Mouse (Mus musculus) cerebellum, postnatal 36 days (tissue): ENCODE measurements around the gene Ccdc149.

Experiments used
- DNase-seq, 2 experiments: peaks; one replicate each; pipeline ENCODE4 v3.0.0; 2021 to 2022; ENCODE audit warnings: mixed read lengths in 2 of 2

The Ccdc149 gene

DNA sequence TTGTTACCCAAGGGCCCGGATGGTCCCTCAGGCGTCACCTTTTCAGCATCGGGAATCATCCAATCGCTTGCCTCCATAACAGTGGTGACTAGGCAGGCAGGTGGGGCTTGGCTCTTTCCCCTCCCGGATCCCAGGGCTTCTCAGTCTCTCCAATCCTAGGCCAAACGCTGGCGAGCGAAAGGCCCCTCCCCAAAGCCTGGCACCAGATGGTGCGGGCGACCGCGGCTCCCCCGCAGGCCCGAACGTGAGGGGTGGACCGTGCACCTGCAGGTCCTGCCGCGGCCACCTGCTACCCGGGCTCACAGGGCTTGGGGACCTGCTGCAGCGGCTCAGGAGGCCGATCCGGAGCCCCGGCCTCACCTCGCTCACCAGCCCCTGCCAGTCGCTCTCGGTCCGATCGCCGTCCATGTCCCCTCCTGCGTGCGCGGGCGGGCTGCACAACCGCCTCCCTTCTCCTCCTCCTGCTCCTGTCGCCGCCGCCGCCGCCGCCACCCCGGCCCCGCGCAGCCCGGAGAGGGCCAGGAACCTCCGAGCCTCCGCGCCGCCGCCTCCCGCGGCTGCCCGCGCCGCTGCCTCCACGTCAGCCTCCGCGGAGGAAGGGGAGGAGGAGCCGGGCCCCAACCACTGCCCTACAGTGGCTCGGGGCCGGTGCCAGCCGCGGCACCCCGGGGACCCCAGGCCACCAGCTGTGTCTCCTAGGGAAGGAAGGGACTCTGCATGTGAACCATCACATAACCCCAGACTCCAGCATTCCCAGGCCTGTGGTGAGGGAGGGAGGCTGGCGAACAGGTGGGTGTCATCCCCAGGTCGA, at the start of gene Ccdc149:
Ccdc149 (minus strand) TSS at position 531 of the 811 bp plus-strand sequence.
- peak; percentile 83 to 88 for DNase-seq

- DNase-seq, result no peak
Observed at GRCm38 (mm10) chr5:52519921-52520320, 48.6 kb upstream of the Ccdc149 start.

GRCm38 (mm10) chr5:52516072-52516476, 44.8 kb upstream of the Ccdc149 start:
- peak; percentile 13 to 36 for DNase-seq

DNA sequence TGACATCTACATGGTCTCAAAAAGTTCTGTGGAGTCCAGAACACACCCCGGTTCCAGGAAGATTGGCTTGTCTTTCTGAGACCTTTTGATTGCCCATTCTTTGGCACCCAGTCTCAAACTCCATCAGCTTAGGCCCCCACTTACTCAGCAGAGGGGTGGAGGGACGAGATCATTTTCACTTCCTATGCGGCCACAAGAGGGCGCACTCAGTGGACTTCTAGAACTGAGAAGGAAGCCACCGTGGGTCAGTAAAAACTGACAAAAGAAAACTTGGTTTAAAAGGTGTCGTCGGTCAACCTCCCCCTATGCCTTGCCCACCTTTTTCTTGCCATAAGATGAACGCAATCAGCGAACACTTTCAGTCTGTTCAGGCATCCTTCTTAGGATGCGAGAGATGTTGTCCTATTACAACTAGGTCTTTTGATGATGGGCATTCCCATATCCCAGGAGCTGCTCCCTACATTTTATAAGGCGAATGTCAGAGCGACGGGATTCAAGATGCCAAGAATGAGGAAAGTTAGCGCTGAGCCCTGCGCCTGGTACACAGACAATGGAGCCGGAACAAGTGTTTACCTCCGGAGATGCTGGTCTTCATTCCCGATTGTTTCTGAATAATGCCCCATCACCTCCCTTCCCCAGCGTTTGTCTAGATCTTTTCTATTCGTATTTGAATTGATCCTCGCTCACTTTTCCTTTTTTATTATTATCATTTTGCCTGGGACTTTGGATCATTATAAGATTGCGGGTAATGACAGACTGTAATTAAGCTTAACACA, 44.1 kb upstream of the Ccdc149 start:
- peak; percentile 79 to 82 for DNase-seq

DNA sequence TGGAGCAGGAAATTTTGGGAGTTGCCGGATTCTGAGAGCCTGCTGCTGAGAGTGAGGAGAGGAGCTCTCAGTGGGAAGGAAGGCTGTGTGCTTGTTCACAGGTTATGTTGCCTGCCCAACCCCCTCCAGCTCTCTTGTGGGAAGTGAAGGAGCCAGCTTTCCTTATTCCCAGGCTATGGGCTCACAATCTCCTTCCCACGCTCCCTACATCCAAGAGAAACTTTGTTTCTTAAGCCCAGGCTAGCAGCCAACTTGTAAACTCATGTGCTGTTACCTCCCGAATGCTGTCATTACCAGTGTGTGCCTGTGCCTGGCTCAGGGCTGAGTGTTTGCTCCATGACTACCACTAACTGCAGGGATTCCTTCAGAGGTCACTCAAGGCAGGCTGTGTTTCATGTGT, 39.8 kb upstream of the Ccdc149 start:
- no peak for DNase-seq

- DNase-seq, result no peak
Observed at GRCm38 (mm10) chr5:52509416-52509815, 38.1 kb upstream of the Ccdc149 start.

DNA sequence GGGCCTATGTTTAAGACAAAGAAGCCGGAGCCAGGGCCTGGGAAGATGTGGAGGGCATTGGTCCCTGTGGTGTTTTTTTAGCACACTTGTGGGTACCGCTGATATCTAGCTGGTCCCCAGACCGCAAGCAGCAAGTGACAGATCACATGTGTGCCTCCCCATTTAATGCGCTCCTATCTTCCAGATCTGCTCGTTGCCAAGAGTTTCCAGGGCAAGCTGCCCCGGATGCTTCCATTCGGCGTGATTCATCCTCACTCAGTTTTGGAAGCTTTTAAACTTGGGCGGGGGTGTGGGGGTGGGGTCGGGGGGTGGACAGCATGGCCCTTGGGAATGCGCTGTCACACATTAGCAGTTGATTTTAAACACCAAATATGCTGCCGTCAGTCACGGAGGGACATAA, 33.3 kb upstream of the Ccdc149 start:
- DNase-seq, result no peak

- no peak for DNase-seq
Observed at GRCm38 (mm10) chr5:52504148-52504547, 32.8 kb upstream of the Ccdc149 start.

- no peak for DNase-seq
Observed at GRCm38 (mm10) chr5:52495671-52496070, 24.4 kb upstream of the Ccdc149 start.

DNA sequence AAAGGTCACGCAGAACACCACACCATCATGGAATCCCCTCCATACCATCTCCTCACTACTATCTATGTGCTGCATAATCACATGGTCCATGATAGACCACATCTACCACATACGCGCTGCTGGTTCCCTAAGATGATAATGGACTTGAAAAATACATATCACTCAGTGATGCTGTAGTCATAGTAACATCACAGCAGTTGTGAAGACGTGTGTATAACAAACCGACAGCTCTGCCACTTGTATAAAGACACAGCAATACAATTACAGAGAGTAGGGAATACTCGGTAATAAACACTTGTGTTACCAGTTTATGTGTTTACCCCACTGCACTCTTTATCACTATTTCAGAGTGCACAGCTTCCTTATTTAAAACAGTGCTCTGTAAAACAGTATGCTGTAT, 20.2 kb upstream of the Ccdc149 start:
- DNase-seq, result no peak

DNA sequence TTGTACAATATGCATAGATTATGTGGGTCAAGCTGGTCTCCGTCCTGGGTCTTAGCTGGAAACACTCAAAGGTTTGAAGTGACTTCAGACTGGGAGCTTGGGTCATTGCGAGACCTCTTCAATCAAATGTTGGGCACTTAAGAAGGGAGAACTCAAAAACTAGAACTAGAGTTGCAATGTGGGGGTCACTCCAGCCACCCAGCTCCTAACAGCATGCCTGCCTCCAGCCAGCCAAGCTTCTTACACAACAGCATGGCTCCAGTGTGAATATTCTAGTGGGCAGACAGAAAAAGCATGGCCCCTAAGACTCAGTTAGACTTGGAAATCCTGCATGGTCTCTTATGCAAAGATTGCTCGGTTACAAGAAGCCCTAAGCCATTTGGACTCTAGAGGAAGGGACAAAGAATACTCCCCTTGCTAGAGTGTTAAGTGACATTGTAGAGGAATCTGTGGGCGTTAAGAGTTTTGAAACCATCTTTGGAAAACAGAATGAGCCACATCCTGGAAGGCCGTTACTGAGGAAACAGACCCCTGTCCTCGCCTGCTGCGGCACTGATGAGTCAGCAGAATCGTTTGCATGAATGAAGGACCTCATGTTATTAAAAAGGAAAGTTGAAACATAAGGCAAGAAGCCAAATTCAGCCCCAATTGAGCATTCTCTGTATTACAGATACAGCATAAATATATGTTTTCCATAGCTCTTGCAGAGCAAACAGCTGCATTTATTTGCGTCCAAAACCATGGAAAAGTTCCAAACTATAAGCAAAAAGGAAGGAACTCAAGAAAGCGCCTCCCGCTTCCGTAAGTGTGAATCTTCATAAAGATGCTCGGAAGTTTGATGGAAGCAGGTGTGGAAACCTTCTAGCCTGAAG, 16.5 kb upstream of the Ccdc149 start:
- DNase-seq, result no peak

- no peak for DNase-seq
Observed at GRCm38 (mm10) chr5:52476826-52477225, 5.5 kb upstream of the Ccdc149 start.

DNA sequence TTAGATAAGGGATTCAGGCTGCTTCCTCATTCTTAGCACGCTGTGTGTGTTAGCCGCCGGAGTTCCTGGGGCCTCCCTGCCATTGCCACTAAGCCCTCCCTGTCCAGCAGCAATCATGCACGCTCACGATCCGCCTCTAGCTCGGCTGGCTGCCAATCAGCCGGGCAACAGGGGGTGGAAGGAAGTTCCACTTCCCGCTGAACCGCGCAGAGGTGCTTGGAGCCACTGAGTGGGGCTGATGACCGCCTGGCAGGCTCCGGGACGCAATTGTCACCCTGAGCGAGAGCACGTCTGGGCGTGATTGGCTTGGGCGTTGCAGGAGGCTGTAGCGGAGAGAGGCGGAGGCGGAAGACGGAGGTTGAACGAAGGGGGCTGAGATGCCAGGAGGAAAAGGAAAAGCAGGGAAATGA, 5.0 kb upstream of the Ccdc149 start:
- peak; percentile 54 to 62 for DNase-seq

DNA sequence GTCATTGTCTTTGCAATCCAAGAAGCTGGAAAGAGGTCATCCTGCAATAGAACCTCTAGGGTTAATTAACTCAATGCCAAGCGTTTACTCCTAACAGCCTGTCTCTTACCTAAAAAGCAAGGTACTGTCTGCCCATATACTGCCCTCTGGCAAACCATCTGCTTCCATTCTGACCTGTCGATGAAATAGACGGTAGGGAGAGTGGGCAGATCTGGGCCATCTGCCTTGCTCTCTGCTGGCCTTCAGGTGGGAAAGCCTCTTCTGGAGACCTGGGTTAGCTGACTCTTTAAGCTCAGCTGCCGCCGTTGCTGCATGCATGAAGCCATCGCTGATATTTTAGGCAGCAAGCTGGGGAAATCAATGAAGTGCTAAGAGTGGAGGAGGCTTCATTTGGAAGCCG, 2.7 kb upstream of the Ccdc149 start:
- DNase-seq, result peak in 1 of 2 experiments; percentile 17

DNA sequence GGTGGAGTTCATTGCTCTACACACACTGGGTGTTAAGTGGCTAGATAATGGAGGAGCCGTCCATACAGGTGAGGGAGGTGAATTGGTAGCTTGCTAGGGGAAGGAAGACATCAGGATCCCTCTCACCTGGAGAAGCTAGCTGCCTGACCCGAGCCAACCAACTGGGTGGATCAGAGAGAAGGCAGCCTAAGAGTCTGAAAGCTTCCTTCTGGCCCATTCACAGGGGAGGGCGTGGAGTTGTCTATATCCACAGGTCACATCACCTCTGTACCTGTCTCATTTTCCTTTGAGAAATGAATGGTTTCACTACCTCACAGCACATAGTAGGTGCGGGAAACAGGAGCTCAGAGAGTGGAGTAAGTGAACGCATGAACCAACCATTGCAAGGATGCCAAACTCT, 770 bp downstream of the Ccdc149 start:
- no peak for DNase-seq

- no peak for DNase-seq
Observed at GRCm38 (mm10) chr5:52467841-52468240, 3.5 kb downstream of the Ccdc149 start.

DNA sequence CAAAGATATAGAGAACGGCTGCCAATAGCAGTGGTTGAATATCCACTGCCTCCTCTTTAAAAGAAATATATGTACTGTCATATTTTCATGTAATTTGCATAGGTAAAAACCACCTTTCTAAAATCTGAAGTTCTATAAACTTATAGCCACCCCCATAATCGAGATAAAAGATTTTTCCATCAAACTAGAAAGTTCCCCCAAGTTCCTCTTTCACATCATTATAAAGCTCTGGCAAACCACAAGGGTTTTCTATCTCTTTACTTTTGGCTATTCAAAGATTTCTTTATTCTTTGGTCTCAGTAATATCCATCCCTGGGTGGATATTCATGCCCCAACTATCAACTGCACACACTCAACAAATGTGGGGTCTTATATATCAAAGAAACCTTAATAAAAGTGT, 8.9 kb downstream of the Ccdc149 start:
- no peak for DNase-seq

DNA sequence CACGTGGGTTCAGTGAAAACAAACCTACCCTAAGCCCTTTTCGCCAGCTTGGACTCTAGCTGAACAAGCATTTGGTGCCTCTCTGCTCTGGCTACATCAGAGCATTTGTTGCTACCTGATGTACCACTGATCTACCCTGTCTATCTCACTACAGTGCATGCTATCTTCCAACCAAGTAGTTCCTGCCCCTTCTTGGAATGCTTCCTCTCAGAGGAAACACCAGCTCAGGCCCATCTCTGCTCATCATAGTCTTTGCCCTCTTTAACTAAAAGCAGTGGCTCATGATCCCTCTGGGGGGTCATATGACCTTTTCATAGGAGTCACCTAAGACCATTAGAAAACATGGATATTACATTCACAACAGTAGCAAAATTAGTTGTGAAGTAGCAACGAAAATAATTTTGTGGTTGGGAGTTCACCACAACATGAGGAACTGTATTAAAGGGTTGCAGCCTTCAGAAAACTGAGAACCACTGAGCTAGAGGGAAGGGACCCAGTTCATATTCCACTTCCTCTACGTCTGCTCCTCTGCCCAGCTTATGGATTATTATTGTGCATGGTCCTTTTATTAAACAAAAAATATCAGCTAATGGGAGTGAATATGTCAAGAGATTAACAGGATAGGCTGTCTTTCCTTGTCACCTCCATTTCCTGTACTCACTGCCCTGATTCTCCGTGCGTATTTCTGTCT, 9.7 kb downstream of the Ccdc149 start:
- DNase-seq, result no peak

- no peak for DNase-seq
Observed at GRCm38 (mm10) chr5:52459308-52459707, 12.0 kb downstream of the Ccdc149 start.

DNA sequence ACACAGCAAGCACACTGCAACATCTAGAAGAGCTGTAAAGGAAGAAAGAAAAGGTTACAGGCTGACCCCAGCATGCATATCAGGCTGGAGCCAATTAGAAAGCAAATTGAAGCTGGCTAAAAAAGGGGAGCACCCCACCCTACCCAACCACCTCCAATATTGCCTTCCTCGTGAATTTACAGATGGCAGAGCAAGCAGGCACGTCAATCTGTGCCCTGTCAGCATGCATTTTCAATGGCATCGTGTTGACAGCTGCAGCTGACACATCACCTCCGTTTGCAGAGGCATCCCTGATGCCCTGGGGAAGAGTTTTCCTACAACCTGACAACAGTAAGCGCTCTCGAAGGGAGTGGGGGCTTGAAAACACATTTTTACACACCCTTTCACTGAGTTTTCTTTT, 14.2 kb downstream of the Ccdc149 start:
- no peak for DNase-seq

- DNase-seq, result no peak
Observed at GRCm38 (mm10) chr5:52450821-52451220, 20.5 kb downstream of the Ccdc149 start.

GRCm38 (mm10) chr5:52449187-52449586, 22.1 kb downstream of the Ccdc149 start:
- DNase-seq, result no peak
